Mouse (Mus musculus): ENCODE results near the gene AU040320.

DNA sequence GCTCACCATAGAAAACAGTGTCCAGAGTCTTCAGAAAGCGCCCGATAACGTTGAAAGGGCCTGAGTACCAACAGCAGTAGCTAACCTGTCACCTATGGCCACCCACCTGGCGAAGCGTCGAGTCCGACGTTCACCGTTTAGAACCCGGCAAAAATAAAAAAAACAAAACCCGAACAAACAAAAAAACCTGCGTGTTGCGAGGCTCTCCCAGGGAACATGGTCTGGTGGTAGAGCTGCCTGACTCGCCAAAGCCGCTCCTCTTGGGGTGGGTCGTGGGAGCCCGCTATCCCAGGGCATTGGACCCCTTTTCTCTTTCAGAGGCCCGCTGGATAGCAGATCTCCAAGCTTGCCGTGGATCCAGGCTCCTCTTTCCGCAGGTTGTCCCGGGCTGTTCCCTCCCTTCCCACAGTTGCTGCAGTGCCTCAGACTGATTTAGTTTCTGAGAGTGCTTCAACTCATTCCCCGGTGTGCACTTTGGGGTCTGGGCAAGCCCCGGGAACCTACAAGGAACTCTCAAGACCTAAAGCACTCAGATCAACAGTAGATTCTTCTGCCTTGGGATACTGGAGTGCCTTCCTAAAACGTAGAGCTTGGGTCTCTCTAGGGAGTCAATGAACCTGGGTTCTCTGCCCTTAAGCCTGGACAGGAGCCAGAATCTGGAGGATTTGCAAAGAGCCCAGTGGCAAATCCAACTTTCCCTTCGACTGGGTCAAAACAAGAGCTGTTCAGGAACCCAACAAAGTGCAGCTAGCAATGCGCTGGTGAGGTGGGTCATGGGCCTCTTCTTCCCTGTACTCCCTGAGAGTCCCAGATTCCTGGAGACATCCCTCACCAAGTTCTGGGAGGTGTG, 20.6 kb upstream of the AU040320 start:
- no peak for TF ChIP-seq CTCF (IDR thresholded peaks at IDR 0.05; ENCODE audit: low read depth, low read length)
- TF ChIP-seq EP300 (IDR thresholded peaks at IDR 0.05; ENCODE audit: insufficient read depth, low read depth, low read length), result no peak

All from ES-Bruce4 (cell line).